Mouse (Mus musculus) heart, adult 2 months (tissue): ENCODE measurements around the gene Erg. TPM values are rescaled to one million over a fixed set of nuclear protein-coding genes. Genes with fewer than 3 reads are reported as not detected.

ENCODE experiments used
- DNase-seq, 2 experiments: peaks; one replicate each; pipeline ENCODE4 v3.0.0; 2021
- H3K27ac ChIP-seq: fragments of 200-600 bp; 2 replicates; pipeline ENCODE4 v1.8.1; 2022
- H3K27me3 ChIP-seq: fragments of 200-500 bp; 2 replicates; pipeline ENCODE4 v1.6.1; 2012; ENCODE audit warnings: mild to moderate bottlenecking, low read length, inconsistent platforms, mixed read lengths; ENCODE audit not compliant: control insufficient read depth, insufficient read depth
- H3K36me3 ChIP-seq: fragments of 200-500 bp; 2 replicates; pipeline ENCODE4 v1.6.1; 2012; ENCODE audit warnings: low read length, inconsistent platforms; ENCODE audit not compliant: control insufficient read depth, insufficient read depth
- H3K4me1 ChIP-seq: fragments of 200-500 bp; 2 replicates; pipeline ENCODE4 v1.6.1; 2011; ENCODE audit warnings: low read length; ENCODE audit not compliant: control insufficient read depth, insufficient read depth
- H3K4me3 ChIP-seq: fragments of 200-600 bp; 2 replicates; pipeline ENCODE4 v1.8.1; 2022
- H3K79me2 ChIP-seq: fragments of 200-500 bp; replicated peaks from 2 replicates; pipeline ENCODE4 v1.6.1; 2012; ENCODE audit warnings: mild to moderate bottlenecking, inconsistent platforms, low read length, moderate library complexity, mixed read lengths; ENCODE audit not compliant: control insufficient read depth, insufficient read depth
- H3K9ac ChIP-seq: fragments of 200-500 bp; 2 replicates; pipeline ENCODE4 v1.6.1; 2012; ENCODE audit warnings: low read depth, mild to moderate bottlenecking, control low read depth, inconsistent platforms, low read length, mixed read lengths
- CTCF ChIP-seq: fragments of 200-600 bp; IDR thresholded peaks from 2 replicates; pipeline ENCODE4 v1.8.1; 2022; ENCODE audit warnings: antibody characterized with exemption, mild to moderate bottlenecking, moderate library complexity
- EP300 ChIP-seq: fragments of 200-500 bp; IDR thresholded peaks from 2 replicates; pipeline ENCODE4 v1.6.1; 2011; ENCODE audit warnings: low read depth, low read length, control low read depth; ENCODE audit not compliant: insufficient read depth
- POLR2A ChIP-seq: fragments of 200-500 bp; IDR thresholded peaks from 2 replicates; pipeline ENCODE4 v1.6.1; 2011; ENCODE audit warnings: mild to moderate bottlenecking, low read depth, low read length, control low read depth; ENCODE audit not compliant: insufficient read depth
- WGBS: fragments of 180-500 bp; shearing (Covaris S2); methylation state at CpG from one replicate; pipeline ENCODE4 v1.1.7; 2018; 5-methylcytosine and 5-hydroxymethylcytosine counted together
- intact Hi-C: fragments of 180-260 bp; cut with DNase I; formaldehyde crosslinking; loops from one replicate; pipeline ENCODE4 v1.15.1; 2025
- polyA plus RNA-seq: library from polyadenylated mRNA; depleted of rRNA; stranded (reverse); fragments of >200 nt; gene quantifications from 2 replicates; pipeline ENCODE4 v1.2.3, GENCODE M21; 2012
- total RNA-seq, 2 experiments: library from RNA; stranded (reverse); gene quantifications; 2 replicates each; pipeline ENCODE4 v1.2.3; 2021

The Erg gene
- total and polyA plus RNA-seq, 3 experiments: 19.8 to 26.6 (median 22.1) TPM

- WGBS: 90% methylated on average over 18 of the region's 18 CpGs
- TF ChIP-seq EP300 (no peak), POLR2A (no peak), CTCF (no peak)
- intact Hi-C loops: no loop called here
Observed at GRCm38 (mm10) chr16:95363632-95364465, 222.5 kb downstream of the Erg start.

GRCm38 (mm10) chr16:95361950-95362349 is 224.4 kb downstream of the Erg start:
- DNase-seq: no peak
- Histone ChIP-seq H3K9ac (no peak overlapping the region), H3K27me3 (no peaks in the 10 kb centered on the region), H3K79me2 (no peaks in the 10 kb centered on the region), H3K4me1 (peaks cover 9% of the 10 kb centered on the region), H3K27ac (no peak overlapping the region), H3K4me3 (no peak overlapping the region), H3K36me3 (peaks cover 6% of the 10 kb centered on the region)
- intact Hi-C loops: no loop called here
- TF ChIP-seq CTCF (no peak), EP300 (no peak), POLR2A (no peak)
- WGBS: 50% methylated on average over 7 of the region's 7 CpGs

More at GRCm38 (mm10) chr16:95363632-95364465, 222.5 kb downstream of the Erg start:
- Histone ChIP-seq H3K36me3 (peaks cover 6% of the 10 kb centered on the region), H3K4me1 (peaks cover 9% of the 10 kb centered on the region), H3K9ac (no peak overlapping the region), H3K27ac (no peak overlapping the region), H3K4me3 (no peak overlapping the region), H3K79me2 (no peaks in the 10 kb centered on the region), H3K27me3 (no peaks in the 10 kb centered on the region)
- DNase-seq: no peak

- H3K4me3 ChIP-seq: no peak overlapping the region
- no peak for DNase-seq
- WGBS: 87% methylated on average over 18 of the region's 18 CpGs
- peaks cover 6% of the 10 kb centered on the region for H3K36me3 ChIP-seq
- TF ChIP-seq CTCF (no peak), EP300 (no peak), POLR2A (no peak)
- intact Hi-C loops: no loop called here
- H3K79me2 ChIP-seq: no peaks in the 10 kb centered on the region
- no peak overlapping the region; the same call in 1 of the 2 replicates for H3K27ac ChIP-seq
- no peaks in the 10 kb centered on the region for H3K27me3 ChIP-seq
- peaks cover 9% of the 10 kb centered on the region for H3K4me1 ChIP-seq
- H3K9ac ChIP-seq: no peak overlapping the region
Observed at GRCm38 (mm10) chr16:95360940-95361489, 225.4 kb downstream of the Erg start.

GRCm38 (mm10) chr16:95360214-95360850 is 226.1 kb downstream of the Erg start:
- no peak overlapping the region for H3K4me3 ChIP-seq
- no peak overlapping the region for H3K9ac ChIP-seq
- H3K27ac ChIP-seq: no peak overlapping the region
- H3K36me3 ChIP-seq: peaks cover 6% of the 10 kb centered on the region
- H3K4me1 ChIP-seq: peaks cover 7% of the 10 kb centered on the region
- no peak for DNase-seq
- H3K27me3 ChIP-seq: no peaks in the 10 kb centered on the region
- no peak for TF ChIP-seq POLR2A
- intact Hi-C loops: no loop called here
- H3K79me2 ChIP-seq: no peaks in the 10 kb centered on the region
- 60% methylated on average over 8 of the region's 8 CpGs for WGBS

- Histone ChIP-seq H3K9ac (no peak overlapping the region), H3K79me2 (no peaks in the 10 kb centered on the region), H3K27ac (no peak overlapping the region), H3K4me3 (no peak overlapping the region), H3K27me3 (no peaks in the 10 kb centered on the region), H3K4me1 (peaks cover 8% of the 10 kb centered on the region), H3K36me3 (peaks cover 4% of the 10 kb centered on the region)
- DNase-seq: no peak
- intact Hi-C loops: no loop called here
- TF ChIP-seq CTCF: no peak
- WGBS: 79% methylated on average over 12 of the region's 12 CpGs
Observed at GRCm38 (mm10) chr16:95356962-95357955, 229.1 kb downstream of the Erg start.
